Mouse (Mus musculus) embryonic facial prominence, embryonic 13.5 days (tissue): Measurements from ENCODE around the gene Slbp. TPM values are rescaled to one million over a fixed set of nuclear protein-coding genes. Genes with fewer than 3 reads are reported as not detected.

Experiments used
- ATAC-seq: fragments of 200-750 bp; cut with Nextera tagmentation; 2 replicates; pipeline ENCODE4 v1.8.0; 2017; ENCODE audit warnings: low read depth; ENCODE audit not compliant: insufficient number of reproducible peaks, insufficient read depth, low FRiP score, low TSS enrichment
- H3K27ac ChIP-seq: fragments of 300-500 bp; sonication (generic); 2 replicates; pipeline ENCODE4 v1.5.1; 2015; ENCODE audit warnings: moderate library complexity, mild to moderate bottlenecking, inconsistent platforms
- H3K27me3 ChIP-seq: fragments of 300-500 bp; sonication (generic); 2 replicates; pipeline ENCODE4 v1.6.1; 2015; ENCODE audit warnings: mild to moderate bottlenecking, inconsistent platforms
- H3K36me3 ChIP-seq: fragments of 300-500 bp; sonication (generic); 2 replicates; pipeline ENCODE4 v1.6.1; 2015; ENCODE audit warnings: mild to moderate bottlenecking, inconsistent platforms
- H3K4me1 ChIP-seq: fragments of 300-500 bp; sonication (generic); 2 replicates; pipeline ENCODE4 v1.6.1; 2015; ENCODE audit warnings: inconsistent platforms
- H3K4me2 ChIP-seq: fragments of 300-500 bp; sonication (generic); 2 replicates; pipeline ENCODE4 v1.6.1; 2015; ENCODE audit warnings: moderate library complexity, mild to moderate bottlenecking, inconsistent platforms
- H3K4me3 ChIP-seq: fragments of 300-500 bp; sonication (generic); 2 replicates; pipeline ENCODE4 v1.5.1; 2015; ENCODE audit warnings: mild to moderate bottlenecking, inconsistent platforms
- H3K9ac ChIP-seq: fragments of 300-500 bp; sonication (generic); 2 replicates; pipeline ENCODE4 v1.6.1; 2015; ENCODE audit warnings: mild to moderate bottlenecking, inconsistent platforms
- H3K9me3 ChIP-seq: fragments of 300-500 bp; sonication (generic); 2 replicates; pipeline ENCODE4 v1.6.1; 2016; ENCODE audit warnings: inconsistent platforms
- WGBS: fragments of 180-500 bp; shearing (Covaris S2); methylation state at CpG from one replicate; pipeline ENCODE4 v1.1.7; 2015; ENCODE audit warnings: mixed read lengths; 5-methylcytosine and 5-hydroxymethylcytosine counted together
- polyA plus RNA-seq: library from polyadenylated mRNA; unstranded; fragments of >200 nt; fragmentation: Nextera tagmentation; extraction: Ambion mirVana; gene quantifications from 2 replicates; pipeline ENCODE4 v1.2.1, GENCODE M21; 2015

Slbp gene
- polyA plus RNA-seq, 1 experiment from 2014 or later = 246 TPM

- Histone ChIP-seq H3K9me3 (no peaks in the 10 kb centered on the region), H3K4me1 (peaks cover under 1% of the 10 kb centered on the region; the same call in 1 of the 2 replicates), H3K36me3 (peaks cover 22% of the 10 kb centered on the region), H3K9ac (no peak overlapping the region), H3K4me2 (no peak overlapping the region), H3K27ac (no peak overlapping the region), H3K27me3 (no peaks in the 10 kb centered on the region), H3K4me3 (no peak overlapping the region)
- whole genome bisulfite sequencing = 4% methylated on average over 1 of the region's 1 CpGs
- no peak for ATAC-seq
Observed at GRCm38 (mm10) chr5:33675964-33676363, 23.6 kb upstream of the Slbp start.

GRCm38 (mm10) chr5:33674439-33674838 is 22.1 kb upstream of the Slbp start:
- WGBS = 49% methylated on average over 3 of the region's 3 CpGs
- Histone ChIP-seq H3K36me3 (peaks cover 37% of the 10 kb centered on the region), H3K4me2 (no peak overlapping the region), H3K9me3 (no peaks in the 10 kb centered on the region), H3K4me3 (no peak overlapping the region), H3K27me3 (no peaks in the 10 kb centered on the region), H3K4me1 (no peaks in the 10 kb centered on the region), H3K9ac (no peak overlapping the region), H3K27ac (peak overlapping the region; percentile 28; the same call in 1 of the 2 replicates)
- no peak for ATAC-seq

GRCm38 (mm10) chr5:33671659-33672058 is 19.3 kb upstream of the Slbp start:
- H3K36me3 ChIP-seq = peaks cover 65% of the 10 kb centered on the region
- no peak overlapping the region for H3K27ac ChIP-seq
- 91% methylated on average over 5 of the region's 5 CpGs for WGBS

GRCm38 (mm10) chr5:33668223-33668622 is 15.8 kb upstream of the Slbp start:
- ATAC-seq = no peak

More at GRCm38 (mm10) chr5:33671659-33672058, 19.3 kb upstream of the Slbp start:
- no peak for ATAC-seq
- H3K4me1 ChIP-seq = no peaks in the 10 kb centered on the region
- H3K4me2 ChIP-seq = no peak overlapping the region
- no peak overlapping the region for H3K9ac ChIP-seq
- H3K9me3 ChIP-seq = no peaks in the 10 kb centered on the region
- no peak overlapping the region for H3K4me3 ChIP-seq
- no peaks in the 10 kb centered on the region for H3K27me3 ChIP-seq

GRCm38 (mm10) chr5:33658664-33659050 is 6.3 kb upstream of the Slbp start:
- Histone ChIP-seq H3K4me1 (peaks cover 31% of the 10 kb centered on the region), H3K27ac (peak overlapping the region; percentile 72), H3K9ac (peak overlapping the region; percentile 86), H3K9me3 (no peaks in the 10 kb centered on the region), H3K36me3 (peaks cover 44% of the 10 kb centered on the region), H3K4me3 (peak overlapping the region; percentile 76), H3K27me3 (no peaks in the 10 kb centered on the region), H3K4me2 (peak overlapping the region; percentile 96)
- under 1% methylated on average over 26 of the region's 26 CpGs for WGBS
- no peak for ATAC-seq

More at GRCm38 (mm10) chr5:33668223-33668622, 15.8 kb upstream of the Slbp start:
- Histone ChIP-seq H3K9ac (no peak overlapping the region), H3K4me1 (no peaks in the 10 kb centered on the region), H3K9me3 (no peaks in the 10 kb centered on the region), H3K4me3 (no peak overlapping the region), H3K27me3 (no peaks in the 10 kb centered on the region), H3K36me3 (peaks cover 89% of the 10 kb centered on the region), H3K27ac (no peak overlapping the region), H3K4me2 (no peak overlapping the region)

- Histone ChIP-seq H3K27ac (peak within 1 kb of the TSS; percentile 95), H3K9ac (peak within 1 kb of the TSS; percentile 86), H3K4me2 (peak within 1 kb of the TSS; percentile 96), H3K36me3 (peaks cover 46% of the 10 kb centered on the region), H3K9me3 (no peaks in the 10 kb centered on the region), H3K27me3 (no peaks in the 10 kb centered on the region), H3K4me3 (peak within 1 kb of the TSS; percentile 76), H3K4me1 (peaks cover 31% of the 10 kb centered on the region)
- ATAC-seq = peak; percentile 97
- WGBS = under 1% methylated on average over 60 of the region's 60 CpGs
Observed at GRCm38 (mm10) chr5:33657787-33658663, 5.7 kb upstream of the Slbp start, which contains the start of the genes Tacc3 and Tmem129. Gene Tacc3 (plus strand): TSS chr5:33658128. Gene Tmem129 (minus strand): TSS chr5:33658416.

GRCm38 (mm10) chr5:33657251-33657786 is 4.9 kb upstream of the Slbp start:
- H3K36me3 ChIP-seq = peaks cover 40% of the 10 kb centered on the region
- peak overlapping the region; percentile 76 for H3K4me3 ChIP-seq
- under 1% methylated on average over 32 of the region's 32 CpGs for WGBS
- ATAC-seq = 0 out of 2 replicates have a peak, but pooled peaks have one; percentile 1
- no peaks in the 10 kb centered on the region for H3K9me3 ChIP-seq
- H3K4me1 ChIP-seq = peaks cover 31% of the 10 kb centered on the region
- H3K4me2 ChIP-seq = peak overlapping the region; percentile 96
- H3K27ac ChIP-seq = peak overlapping the region; percentile 95
- peak overlapping the region; percentile 86 for H3K9ac ChIP-seq
- H3K27me3 ChIP-seq = no peaks in the 10 kb centered on the region

- no peaks in the 10 kb centered on the region for H3K27me3 ChIP-seq
- H3K4me3 ChIP-seq = peak overlapping the region; percentile 76
- no peak overlapping the region; the same call in 1 of the 2 replicates for H3K27ac ChIP-seq
- no peaks in the 10 kb centered on the region for H3K9me3 ChIP-seq
- H3K4me2 ChIP-seq = peak overlapping the region; percentile 96
- whole genome bisulfite sequencing = 34% methylated on average over 1 of the region's 1 CpGs
- peaks cover 31% of the 10 kb centered on the region for H3K4me1 ChIP-seq
- H3K36me3 ChIP-seq = peaks cover 34% of the 10 kb centered on the region
- peak overlapping the region; percentile 86 for H3K9ac ChIP-seq
- no peak for ATAC-seq
Observed at GRCm38 (mm10) chr5:33656739-33657138, 4.4 kb upstream of the Slbp start.

GRCm38 (mm10) chr5:33655251-33655840 is 3.0 kb upstream of the Slbp start:
- no peaks in the 10 kb centered on the region for H3K27me3 ChIP-seq
- peaks cover 39% of the 10 kb centered on the region for H3K4me1 ChIP-seq
- WGBS = 92% methylated on average over 10 of the region's 10 CpGs
- H3K9me3 ChIP-seq = no peaks in the 10 kb centered on the region
- H3K4me3 ChIP-seq = no peak overlapping the region
- no peak overlapping the region for H3K4me2 ChIP-seq
- 0 out of 2 replicates have a peak overlapping the region, but pooled peaks have one; percentile 86 for H3K9ac ChIP-seq
- ATAC-seq = no peak
- H3K36me3 ChIP-seq = peaks cover 22% of the 10 kb centered on the region
- no peak overlapping the region for H3K27ac ChIP-seq

GRCm38 (mm10) chr5:33654424-33654823 is 2.0 kb upstream of the Slbp start:
- Histone ChIP-seq H3K9ac (no peak overlapping the region), H3K27ac (no peak overlapping the region), H3K4me1 (peaks cover 36% of the 10 kb centered on the region), H3K36me3 (peaks cover 30% of the 10 kb centered on the region), H3K27me3 (no peaks in the 10 kb centered on the region), H3K9me3 (no peaks in the 10 kb centered on the region), H3K4me2 (no peak overlapping the region), H3K4me3 (no peak overlapping the region)
- ATAC-seq = no peak
- WGBS = 94% methylated on average over 13 of the region's 13 CpGs

- no peaks in the 10 kb centered on the region for H3K9me3 ChIP-seq
- ATAC-seq = no peak
- H3K27ac ChIP-seq = peak overlapping the region; percentile 97
- H3K4me1 ChIP-seq = peaks cover 28% of the 10 kb centered on the region
- peak overlapping the region; percentile 82 for H3K9ac ChIP-seq
- H3K27me3 ChIP-seq = no peaks in the 10 kb centered on the region
- H3K4me2 ChIP-seq = peak overlapping the region; percentile 77
- 3% methylated on average over 9 of the region's 9 CpGs for WGBS
- peak overlapping the region; percentile 75 for H3K4me3 ChIP-seq
- peaks cover 39% of the 10 kb centered on the region for H3K36me3 ChIP-seq
Observed at GRCm38 (mm10) chr5:33652783-33653173, 404 bp upstream of the Slbp start.
